Mouse (Mus musculus) heart, postnatal 10 days (tissue): Measurements from ENCODE around the gene Hoxc10. TPM values are rescaled to one million over a fixed set of nuclear protein-coding genes. Genes with fewer than 3 reads are reported as not detected.

Experiments used
- DNase-seq, 2 experiments: peaks; one replicate each; pipeline ENCODE4 v3.0.0; 2021
- intact Hi-C: fragments of 180-260 bp; cut with DNase I; formaldehyde crosslinking; loops from one replicate; pipeline ENCODE4 v1.15.1; 2025
- total RNA-seq, 2 experiments: library from RNA; stranded (reverse); gene quantifications; 2 replicates each; pipeline ENCODE4 v1.2.3; 2021

The Hoxc10 gene
- total RNA-seq, 2 experiments from 2014 or later, result not detected

DNA sequence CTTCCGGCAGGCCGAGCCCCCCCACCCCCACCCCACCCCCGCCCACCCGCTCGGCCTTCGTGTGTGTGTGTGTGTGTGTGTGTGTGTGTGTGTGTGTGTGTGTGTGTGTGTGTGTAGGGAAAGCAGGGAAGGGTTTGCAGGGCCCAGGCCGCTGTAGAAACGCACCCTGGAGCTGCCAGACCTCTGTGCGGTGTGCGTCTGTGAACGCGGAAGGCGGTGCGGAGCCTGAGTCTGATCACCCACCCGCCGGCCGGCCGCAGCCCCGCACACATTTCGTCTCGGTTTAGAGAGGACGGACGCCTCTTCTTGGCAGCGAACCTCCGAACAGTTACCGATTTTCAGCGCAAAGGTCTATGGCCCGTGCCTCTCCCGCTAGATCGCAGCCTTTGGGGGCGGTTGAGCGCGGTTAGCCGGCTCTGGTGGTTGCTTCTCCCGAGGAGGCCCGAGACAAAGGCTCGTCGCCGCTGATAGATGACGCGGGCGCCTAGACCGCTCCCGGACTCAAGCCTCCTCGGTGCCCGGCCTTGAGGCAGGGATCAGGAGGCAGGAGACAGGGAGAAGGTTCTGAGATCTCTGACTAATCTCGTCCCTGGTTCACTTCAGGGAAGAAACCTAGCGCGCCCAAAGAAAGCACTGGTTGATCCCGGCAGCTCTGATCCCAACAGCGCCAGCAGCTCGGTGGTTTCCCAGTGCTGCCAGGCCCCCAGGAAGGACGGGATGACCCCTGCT is 23.7 kb upstream of the Hoxc10 start:
- no peak for DNase-seq
- intact Hi-C loops, result loop anchor here (1.0 kb wide), 1 partner anchor 182 kb away; no protein-coding TSS in a partner anchor

- intact Hi-C loops, result loop anchor here (1.0 kb wide), 1 partner anchor 182 kb away; no protein-coding TSS in a partner anchor
- DNase-seq, result no peak
Measured at GRCm38 (mm10) chr15:102943468-102943813, 23.2 kb upstream of the Hoxc10 start.

GRCm38 (mm10) chr15:102945185-102946077 is 21.2 kb upstream of the Hoxc10 start:
- intact Hi-C loops, result no loop called here
- no peak for DNase-seq

DNA sequence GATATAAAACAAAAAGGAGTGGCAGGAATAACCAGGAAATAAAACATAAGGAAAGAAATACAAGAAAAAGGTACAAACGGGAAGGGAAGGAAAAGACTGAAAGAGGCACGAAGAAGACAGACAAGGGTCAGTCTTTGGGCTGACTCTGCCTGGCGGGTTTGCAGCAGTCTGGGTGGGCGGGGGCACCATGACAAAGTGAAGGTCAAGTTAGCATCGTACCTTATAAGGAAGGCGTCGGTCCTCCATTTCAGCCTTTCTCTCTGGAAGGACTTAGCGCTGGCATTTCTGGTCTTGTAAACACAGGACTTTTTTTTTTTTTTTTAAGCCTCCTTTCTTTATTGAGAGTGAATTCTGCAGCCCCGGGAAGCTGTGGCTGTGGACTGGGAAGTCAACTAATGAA is 19.3 kb upstream of the Hoxc10 start:
- intact Hi-C loops, result no loop called here
- DNase-seq, result no peak

GRCm38 (mm10) chr15:102948842-102949241 is 17.8 kb upstream of the Hoxc10 start:
- no peak for DNase-seq
- intact Hi-C loops, result no loop called here

- DNase-seq, result no peak
Measured at GRCm38 (mm10) chr15:102949696-102950095, 16.9 kb upstream of the Hoxc10 start.

GRCm38 (mm10) chr15:102950877-102951276 is 15.7 kb upstream of the Hoxc10 start:
- intact Hi-C loops, result no loop called here
- DNase-seq, result no peak

More at GRCm38 (mm10) chr15:102949696-102950095, 16.9 kb upstream of the Hoxc10 start:
- intact Hi-C loops, result no loop called here

GRCm38 (mm10) chr15:102953561-102953960 is 13.0 kb upstream of the Hoxc10 start:
- DNase-seq, result no peak
- intact Hi-C loops, result no loop called here

GRCm38 (mm10) chr15:102954192-102955006 is 12.2 kb upstream of the Hoxc10 start, which contains the start of gene Hoxc11:
Gene Hoxc11 (plus strand): TSS chr15:102954427.
- intact Hi-C loops, result loop anchor here (5.0 kb wide), 1 partner anchor 192 kb away; no protein-coding TSS in a partner anchor

GRCm38 (mm10) chr15:102955007-102955382 is 11.6 kb upstream of the Hoxc10 start:
- intact Hi-C loops, result loop anchor here (5.0 kb wide), 1 partner anchor 193 kb away; no protein-coding TSS in a partner anchor
- no peak for DNase-seq

More at GRCm38 (mm10) chr15:102954192-102955006, 12.2 kb upstream of the Hoxc10 start, which contains the start of gene Hoxc11:
- DNase-seq, result no peak

DNA sequence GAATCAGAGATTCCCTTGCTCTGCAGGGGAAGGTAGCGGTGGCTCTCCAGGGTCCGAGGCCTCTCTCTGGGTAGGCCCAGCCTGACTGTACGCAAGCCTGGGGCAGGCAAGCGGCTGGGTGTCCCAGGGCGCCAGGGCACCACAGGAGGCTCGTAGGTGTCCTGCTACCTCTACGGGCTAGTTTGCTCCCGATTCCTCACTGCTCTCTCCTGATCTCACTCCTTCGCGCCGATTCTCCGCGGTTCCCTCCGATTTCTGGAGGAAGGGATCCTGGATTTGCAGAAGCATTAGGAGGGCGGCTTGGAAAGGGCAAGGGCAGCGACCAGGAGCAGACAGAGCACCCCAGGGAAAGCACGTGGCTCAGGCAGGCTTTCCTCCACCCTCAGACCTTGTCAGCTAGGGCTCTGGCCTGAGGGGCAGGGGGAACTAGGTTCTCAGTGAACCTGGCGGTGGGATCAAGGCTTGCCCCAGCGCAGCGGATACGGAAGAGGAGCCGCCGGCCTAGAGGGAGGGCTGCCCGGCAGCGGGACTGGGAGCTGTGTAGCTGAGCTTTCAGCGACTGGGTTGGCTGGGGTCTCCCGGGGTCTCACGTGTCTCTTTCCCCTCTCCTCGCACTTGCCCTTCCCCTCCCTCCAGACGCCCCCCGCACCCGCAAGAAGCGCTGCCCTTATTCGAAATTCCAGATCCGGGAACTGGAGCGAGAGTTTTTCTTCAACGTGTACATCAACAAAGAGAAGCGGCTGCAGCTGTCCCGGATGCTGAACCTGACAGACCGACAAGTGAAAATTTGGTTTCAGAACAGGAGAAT is 10.6 kb upstream of the Hoxc10 start:
- intact Hi-C loops, result loop anchor here (5.0 kb wide), 1 partner anchor 194 kb away; no protein-coding TSS in a partner anchor
- no peak for DNase-seq

GRCm38 (mm10) chr15:102956906-102957305 is 9.7 kb upstream of the Hoxc10 start:
- DNase-seq, result no peak
- intact Hi-C loops, result loop anchor here (5.0 kb wide), 1 partner anchor 195 kb away; no protein-coding TSS in a partner anchor

GRCm38 (mm10) chr15:102959663-102960191 is 6.9 kb upstream of the Hoxc10 start:
- no peak for DNase-seq
- intact Hi-C loops, result loop anchor here (5.0 kb wide), 1 partner anchor 197 kb away; no protein-coding TSS in a partner anchor

GRCm38 (mm10) chr15:102961728-102962127 is 4.9 kb upstream of the Hoxc10 start:
- no peak for DNase-seq
- intact Hi-C loops, result no loop called here

GRCm38 (mm10) chr15:102962492-102962891 is 4.1 kb upstream of the Hoxc10 start:
- no peak for DNase-seq
- intact Hi-C loops, result no loop called here

DNA sequence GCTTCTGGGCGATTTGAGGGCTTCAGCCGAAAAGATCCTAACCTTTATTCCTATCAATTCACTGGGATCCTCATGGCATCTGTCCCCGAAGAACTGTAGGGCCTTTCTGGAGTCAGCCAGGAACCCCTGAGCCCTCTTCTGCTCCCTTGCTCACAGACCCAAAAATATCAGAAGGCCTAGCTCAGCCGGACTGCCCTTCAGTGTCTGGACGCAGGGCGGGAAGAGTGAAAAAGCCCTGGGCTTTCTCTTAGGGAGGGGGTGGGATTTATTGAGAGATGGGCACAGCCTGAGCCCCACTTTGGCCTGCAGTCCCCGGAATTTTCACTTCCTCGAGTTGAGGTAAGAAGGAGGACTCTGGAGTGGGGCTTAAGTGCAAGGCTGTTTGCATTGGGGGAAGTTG is 3.3 kb upstream of the Hoxc10 start:
- intact Hi-C loops, result no loop called here
- DNase-seq, result no peak

DNA sequence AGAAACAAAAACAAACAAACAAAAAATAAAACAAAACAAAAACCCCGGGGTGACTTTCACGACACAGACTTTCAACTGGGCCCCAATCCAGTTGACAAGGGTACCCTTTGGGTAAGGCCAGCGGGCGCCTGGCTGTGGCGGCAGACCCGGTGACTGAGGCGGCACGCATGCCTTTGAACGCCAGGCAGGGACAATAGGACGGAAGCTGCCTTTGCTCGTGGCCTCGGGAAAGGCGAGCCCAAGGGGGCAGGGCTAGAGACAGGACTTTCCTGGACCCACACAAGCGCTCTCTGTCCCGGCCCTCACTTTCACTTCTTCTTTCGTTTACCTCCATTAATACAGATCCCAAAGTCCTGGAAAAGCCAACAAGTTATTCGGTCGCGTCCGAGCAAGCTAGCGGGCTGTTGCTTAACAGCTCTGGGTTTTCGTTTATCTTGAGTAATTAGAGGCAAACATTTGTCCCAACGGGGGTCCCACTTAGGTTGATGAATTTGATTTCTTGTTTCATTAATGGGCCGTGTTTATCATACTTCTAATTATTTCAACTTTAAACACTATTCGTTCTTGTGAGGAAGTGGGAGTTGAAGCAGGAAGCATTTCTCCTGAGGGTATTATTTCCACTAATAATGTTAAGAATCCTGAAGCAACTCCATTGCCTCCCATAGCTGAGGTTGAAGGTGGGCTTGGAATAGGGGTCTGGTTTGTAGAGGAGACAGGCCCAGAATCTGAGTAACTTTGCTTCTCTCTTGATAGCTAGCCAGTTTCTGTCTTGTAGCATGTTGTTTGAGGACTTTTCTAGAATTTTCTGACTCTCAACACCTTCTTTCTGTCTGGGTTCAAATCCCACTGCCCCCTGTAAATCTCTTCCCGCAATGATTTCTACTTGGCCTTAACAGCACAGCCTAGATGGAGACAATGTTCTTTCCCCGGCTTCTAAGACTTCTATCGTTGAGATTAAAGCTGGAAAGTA is 2.6 kb upstream of the Hoxc10 start:
- DNase-seq, result peak; percentile 26 to 47
- intact Hi-C loops, result no loop called here
